Mouse (Mus musculus) layer of hippocampus, postnatal 14 days (tissue): ENCODE results near the gene Loxl1. TPM values are rescaled to one million over a fixed set of nuclear protein-coding genes. Genes with fewer than 3 reads are reported as not detected.
"Not testable (repeated sequence)": the region's sequence is repeated elsewhere in the genome, so short reads cannot be mapped to it uniquely, and the experiment has no call there.

Experiments used
- DNase-seq, 2 experiments: peaks; one replicate each; pipeline ENCODE4 v3.0.0; 2021 to 2022; ENCODE audit warnings: low spot score in 2 of 2, mixed read lengths in 1 of 2
- total RNA-seq, 2 experiments: library from RNA; stranded (reverse); gene quantifications; 2 replicates each; pipeline ENCODE4 v1.2.3; 2021

The Loxl1 gene
- total RNA-seq, 2 experiments from 2014 or later: 3.6 to 6.2 TPM

- DNase-seq: no peak
Observed at GRCm38 (mm10) chr9:58278821-58279723, 33.9 kb downstream of the Loxl1 start.

GRCm38 (mm10) chr9:58278313-58278712 lies 34.7 kb downstream of the Loxl1 start:
- DNase-seq: no peak

DNA sequence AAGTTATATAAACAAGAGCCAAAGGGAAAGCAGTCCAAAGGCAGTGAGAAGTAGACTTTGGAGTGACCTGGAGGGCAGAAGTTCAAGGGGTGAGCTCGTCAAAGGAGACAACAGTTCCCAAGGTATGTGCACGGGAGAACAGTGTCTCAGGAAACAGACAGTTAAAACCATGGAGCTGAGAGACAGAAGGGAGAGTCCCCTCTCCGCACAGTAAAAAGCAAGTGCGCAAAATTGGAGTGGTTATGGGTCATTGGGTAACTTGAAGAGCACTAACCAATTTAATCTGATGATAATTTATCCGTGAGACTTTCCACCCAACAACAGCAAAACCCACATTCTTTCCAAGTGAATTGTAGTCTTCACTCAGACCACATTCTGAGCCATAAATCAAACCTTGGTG lies 36.6 kb downstream of the Loxl1 start:
- DNase-seq: no peak

- no peak for DNase-seq
Observed at GRCm38 (mm10) chr9:58275797-58276196, 37.2 kb downstream of the Loxl1 start.

GRCm38 (mm10) chr9:58275115-58275774 lies 37.7 kb downstream of the Loxl1 start:
- DNase-seq: no peak

GRCm38 (mm10) chr9:58274626-58275025 lies 38.4 kb downstream of the Loxl1 start:
- no peak for DNase-seq

DNA sequence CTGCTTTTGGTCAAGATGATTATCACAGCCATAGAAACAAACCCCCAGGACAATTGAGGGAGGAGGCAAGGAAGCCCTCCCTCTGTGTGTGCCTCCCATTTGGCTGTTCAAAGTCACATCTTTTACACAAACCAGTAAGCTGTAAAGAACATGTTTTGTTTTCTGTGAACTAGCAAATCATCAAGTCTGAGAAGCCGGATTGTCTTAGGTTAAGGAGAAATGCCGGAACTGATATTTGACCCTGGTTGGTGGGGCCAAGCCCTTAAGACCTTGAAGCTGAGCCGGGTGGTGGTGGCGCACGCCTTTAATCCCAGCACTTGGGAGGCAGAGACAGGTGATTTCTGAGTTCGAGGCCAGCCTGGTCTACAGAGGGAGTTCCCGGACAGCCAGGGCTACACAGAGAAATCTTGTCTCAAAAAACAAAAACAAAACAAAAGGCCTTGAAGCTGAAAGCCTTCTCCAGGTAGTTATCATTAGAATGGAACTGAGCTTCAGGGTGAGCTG lies 38.8 kb downstream of the Loxl1 start:
- DNase-seq: no peak

DNA sequence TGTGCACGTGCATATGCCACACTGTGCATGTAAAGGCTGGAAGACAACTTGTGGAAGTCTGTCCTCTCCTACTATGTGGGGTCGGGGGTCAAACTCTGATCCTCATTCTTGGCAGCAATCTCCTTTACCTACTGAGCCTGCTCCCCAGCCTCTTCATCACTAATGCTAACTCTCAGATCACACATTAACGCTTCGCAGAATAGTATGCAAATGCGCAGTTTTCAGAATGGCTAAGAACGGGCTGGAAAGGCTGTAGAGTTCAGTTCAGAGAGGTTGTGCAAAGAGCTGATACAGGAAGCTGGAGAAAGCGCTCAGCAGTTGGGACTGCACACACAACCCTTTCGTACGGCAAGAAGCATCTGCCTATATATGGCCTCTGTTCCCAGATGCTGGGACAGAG lies 40.1 kb downstream of the Loxl1 start:
- DNase-seq: no peak

GRCm38 (mm10) chr9:58272068-58272541 lies 40.9 kb downstream of the Loxl1 start:
- DNase-seq: no peak

DNA sequence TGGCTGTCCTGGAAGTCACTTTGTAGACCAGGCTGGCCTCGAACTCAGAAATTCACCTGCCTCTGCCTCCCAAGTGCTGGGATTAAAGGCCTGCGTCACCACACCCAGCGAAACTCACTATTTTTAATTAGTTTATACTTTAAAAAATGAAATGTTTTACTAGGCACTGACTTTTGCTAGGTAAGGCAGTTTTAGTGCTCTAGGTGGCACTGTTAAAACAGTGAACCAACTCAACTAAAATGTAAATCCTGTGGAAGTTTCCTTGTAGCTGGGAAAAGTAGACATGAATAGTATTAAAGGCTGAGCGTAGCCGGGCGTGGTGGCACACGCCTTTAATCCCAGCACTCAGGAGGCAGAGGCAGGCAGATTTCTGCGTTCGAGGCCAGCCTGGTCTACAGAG lies 41.4 kb downstream of the Loxl1 start:
- DNase-seq: not testable (repeated sequence)

DNA sequence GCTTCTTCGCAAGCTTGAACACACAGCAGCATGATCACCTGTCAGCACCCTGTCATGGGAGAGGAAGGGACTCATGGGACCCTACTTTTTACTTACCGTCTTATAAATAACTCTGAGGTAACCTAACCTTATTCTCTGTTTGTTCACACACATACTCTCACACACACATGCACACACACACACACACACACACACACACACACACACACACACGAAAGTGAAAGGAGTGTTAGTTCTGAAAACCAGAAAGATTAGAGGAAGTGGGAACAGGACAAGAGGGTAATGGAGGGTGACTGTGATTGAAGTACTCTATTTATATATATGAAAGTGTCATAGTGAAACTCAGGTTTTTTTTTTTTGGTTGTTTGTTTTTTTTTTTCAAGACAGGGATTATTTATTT lies 41.9 kb downstream of the Loxl1 start:
- no peak for DNase-seq

- DNase-seq: no peak
Observed at GRCm38 (mm10) chr9:58270081-58270480, 42.9 kb downstream of the Loxl1 start.

DNA sequence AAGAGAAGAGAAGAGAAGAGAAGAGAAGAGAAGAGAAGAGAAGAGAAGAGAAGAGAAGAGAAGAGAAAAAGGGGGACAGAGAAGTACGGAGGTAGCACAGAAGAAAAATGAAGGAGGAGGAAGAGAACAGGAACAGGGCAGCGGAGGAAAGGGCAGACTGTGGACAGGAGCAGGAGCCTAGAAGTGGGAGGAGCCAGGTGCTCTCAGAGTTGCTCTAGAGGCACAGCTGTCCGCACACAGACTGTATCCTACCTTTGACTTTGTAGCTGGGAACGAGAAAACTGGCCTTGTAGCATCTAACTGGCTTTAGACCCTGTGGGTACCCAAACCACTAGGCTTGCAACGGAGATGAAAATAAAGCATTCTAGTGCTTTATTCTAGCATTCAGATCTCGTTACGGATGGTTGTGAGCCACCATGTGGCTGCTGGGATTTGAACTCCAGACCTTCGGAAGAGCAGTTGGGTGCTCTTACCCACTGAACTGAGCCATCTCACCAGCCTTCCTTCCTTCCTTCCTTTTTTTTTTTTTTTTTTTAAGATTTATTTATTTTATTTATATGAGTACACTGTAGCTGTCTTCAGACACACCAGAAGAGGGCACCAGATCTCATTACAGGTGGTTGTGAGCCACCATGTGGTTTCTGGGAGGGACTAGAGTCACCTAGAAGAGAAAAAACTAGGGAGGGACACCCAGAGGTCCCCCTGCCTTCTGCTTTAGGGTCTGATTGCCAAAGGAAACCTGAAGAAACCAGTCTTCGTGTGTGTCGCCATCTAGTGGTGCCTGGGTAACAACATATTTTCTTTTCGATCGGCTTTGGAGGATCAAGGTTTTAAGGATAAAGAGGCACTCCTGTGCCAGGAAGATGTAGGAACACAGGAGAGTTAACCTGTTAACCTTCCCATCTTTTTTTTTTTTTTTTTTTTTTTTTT lies 44.3 kb downstream of the Loxl1 start:
- peak; percentile 39 to 60 for DNase-seq

- DNase-seq: no peak
Observed at GRCm38 (mm10) chr9:58267046-58267445, 45.9 kb downstream of the Loxl1 start.

GRCm38 (mm10) chr9:58266571-58267011 lies 46.4 kb downstream of the Loxl1 start:
- DNase-seq: no peak

GRCm38 (mm10) chr9:58265368-58265767 lies 47.6 kb downstream of the Loxl1 start:
- no peak for DNase-seq

GRCm38 (mm10) chr9:58262507-58262906 lies 50.5 kb downstream of the Loxl1 start:
- DNase-seq: no peak

DNA sequence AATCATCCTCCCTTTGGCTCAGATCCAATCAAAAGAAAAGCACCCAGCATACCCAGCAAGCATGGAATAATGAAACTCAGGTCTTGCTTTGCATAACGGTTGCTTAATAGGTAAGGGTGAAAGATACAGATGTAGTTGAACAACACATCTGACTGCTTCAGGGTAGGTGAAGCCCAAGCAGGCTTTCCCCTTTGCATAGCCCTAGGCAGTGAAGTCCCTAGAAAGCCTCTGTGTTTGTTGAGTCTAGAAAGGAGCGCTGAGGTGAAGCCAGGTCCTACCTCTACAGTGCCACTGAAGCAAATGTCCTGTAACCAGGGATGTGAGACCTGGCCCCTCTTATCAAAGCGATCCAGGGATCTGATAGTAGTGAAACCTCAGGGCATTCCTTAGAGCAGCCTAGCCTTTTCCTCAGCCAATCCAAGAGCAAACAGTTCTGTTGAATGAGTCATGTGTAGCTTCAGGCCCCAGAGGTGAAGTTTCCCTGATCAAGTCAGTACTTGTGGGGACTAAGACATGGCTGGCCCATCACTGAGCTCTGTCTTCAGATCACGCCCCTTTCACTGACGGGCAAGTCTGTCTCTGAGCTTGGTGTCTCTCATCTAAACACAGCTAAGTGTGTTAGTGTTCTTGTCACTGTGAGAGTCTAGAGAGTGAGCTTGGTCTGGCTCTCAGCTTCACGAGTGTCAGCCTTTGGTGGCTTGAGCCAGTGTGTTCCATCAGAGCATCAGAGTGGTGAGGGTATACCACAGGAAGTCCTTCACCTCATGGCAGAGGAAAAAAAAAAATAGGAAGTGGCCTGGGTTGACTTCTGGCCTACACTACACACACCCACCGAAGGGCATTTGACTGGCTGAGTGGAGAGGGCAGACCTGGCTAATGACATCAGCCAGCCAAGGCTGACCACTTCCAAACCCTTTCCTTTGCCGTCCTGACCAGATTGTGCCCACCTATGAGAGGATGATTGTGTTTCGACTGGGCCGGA lies 57.0 kb downstream of the Loxl1 start:
- DNase-seq: no peak

- no peak for DNase-seq
Observed at GRCm38 (mm10) chr9:58255105-58255504, 57.9 kb downstream of the Loxl1 start.

- not testable (repeated sequence) for DNase-seq
Observed at GRCm38 (mm10) chr9:58253805-58254122, 59.2 kb downstream of the Loxl1 start.
